9 mouse cellular contexts compared by ENCODE assay signal in the genomic region with DNA sequence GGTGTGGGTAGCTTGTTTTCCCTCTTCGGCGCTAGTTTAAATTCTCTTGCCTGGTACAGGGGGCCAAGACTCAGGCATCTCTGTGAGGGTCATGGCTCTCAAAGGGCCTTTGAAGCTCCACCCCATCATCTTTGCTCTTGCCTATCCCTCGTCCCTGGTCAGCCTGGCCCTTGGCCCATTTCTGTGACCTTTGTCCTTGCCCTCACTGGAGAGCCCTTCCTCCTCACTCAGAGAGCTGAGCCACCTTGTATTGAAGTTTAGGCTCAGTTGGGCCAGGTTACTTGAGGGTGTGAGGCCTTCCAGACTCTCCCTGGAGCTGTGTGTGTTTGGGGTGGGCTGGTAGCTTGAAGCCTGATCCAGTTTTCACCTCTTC. TPM values are rescaled to one million over a fixed set of nuclear protein-coding genes. Genes with fewer than 3 reads are reported as not detected.
DNase-seq lines count a peak whose midpoint lies in the region; ATAC-seq and TF ChIP-seq lines count a peak whose summit lies in the region.
"Had no signal": no experiment of that assay in that cellular context is flagged by ENCODE, and none has a peak within 500 bp of the region (broad histone marks: within the 10 kb centered on the region; RNA-seq: fewer than 3 reads in every experiment).

No protein-coding gene starts in this region.

- WGBS in forebrain, embryonic 13.5 days: 58% methylated on average over 3 of the region's 3 CpGs
- 72% methylated on average over 3 of the region's 3 CpGs for WGBS in forebrain, embryonic 14.5 days
- WGBS in spleen, adult 2 months: 32% methylated on average over 3 of the region's 3 CpGs
- 50% methylated on average over 3 of the region's 3 CpGs for WGBS in stomach, postnatal 0 days
- WGBS in midbrain, embryonic 13.5 days: 39% methylated on average over 3 of the region's 3 CpGs

- no peak overlapping the region for H3K4me3 ChIP-seq in forebrain, embryonic 13.5 days
- no peak overlapping the region for H3K4me3 ChIP-seq in forebrain, embryonic 14.5 days (ENCODE audit: low read depth, low read length)
- H3K4me3 ChIP-seq in spleen, adult 2 months (ENCODE audit: extremely low read depth, insufficient read depth, insufficient read length): peak overlapping the region; percentile 11; the same call in 1 of the 2 replicates
- no peak overlapping the region for H3K4me3 ChIP-seq in stomach, postnatal 0 days (ENCODE audit: low read depth, low read length)
- no peak overlapping the region for H3K4me3 ChIP-seq in midbrain, embryonic 13.5 days (replicated peaks)

- TF ChIP-seq POLR2A in spleen, adult 2 months (IDR thresholded peaks at IDR 0.05; ENCODE audit: low read depth, low read length): no peak

- H3K27me3 ChIP-seq in forebrain, embryonic 13.5 days: no peaks in the 10 kb centered on the region
- H3K27me3 ChIP-seq in forebrain, embryonic 14.5 days (replicated peaks; ENCODE audit: control insufficient read depth, insufficient read depth, low read length): no peaks in the 10 kb centered on the region
- no peaks in the 10 kb centered on the region for H3K27me3 ChIP-seq in spleen, adult 2 months (ENCODE audit: control insufficient read depth, insufficient read depth, low read length)
- H3K27me3 ChIP-seq in stomach, postnatal 0 days (ENCODE audit: control insufficient read depth, insufficient read depth, low read length): no peaks in the 10 kb centered on the region
- H3K27me3 ChIP-seq in midbrain, embryonic 13.5 days: no peaks in the 10 kb centered on the region

- H3K9me3 ChIP-seq in forebrain, embryonic 13.5 days (replicated peaks): no peaks in the 10 kb centered on the region
- H3K9me3 ChIP-seq in forebrain, embryonic 14.5 days (replicated peaks; ENCODE audit: control insufficient read depth, low read length): no peaks in the 10 kb centered on the region
- H3K9me3 ChIP-seq in stomach, postnatal 0 days (ENCODE audit: control insufficient read depth, low read length): no peaks in the 10 kb centered on the region
- H3K9me3 ChIP-seq in midbrain, embryonic 13.5 days: no peaks in the 10 kb centered on the region

- H3K9ac ChIP-seq in forebrain, embryonic 13.5 days: no peak overlapping the region
- no peak overlapping the region for H3K9ac ChIP-seq in forebrain, embryonic 14.5 days (ENCODE audit: low read length)
- H3K9ac ChIP-seq in stomach, postnatal 0 days (ENCODE audit: low read length): peak overlapping the region; percentile 43
- H3K9ac ChIP-seq in midbrain, embryonic 13.5 days (replicated peaks): no peak overlapping the region

- H3K27ac ChIP-seq in forebrain, embryonic 13.5 days: peak overlapping the region; percentile 48; the same call in 1 of the 2 replicates
- no peak overlapping the region for H3K27ac ChIP-seq in forebrain, embryonic 14.5 days (ENCODE audit: low read depth, low read length)
- peak overlapping the region; percentile 85 for H3K27ac ChIP-seq in spleen, adult 2 months (ENCODE audit: insufficient read depth, low read length)
- H3K27ac ChIP-seq in stomach, postnatal 0 days (replicated peaks): peak overlapping the region; percentile 98
- H3K27ac ChIP-seq in midbrain, embryonic 13.5 days: no peak overlapping the region

- TF ChIP-seq EP300 in stomach, postnatal 0 days (optimal IDR thresholded peaks at IDR 0.05): no peak

- no peak overlapping the region for H3K4me2 ChIP-seq in forebrain, embryonic 13.5 days
- H3K4me2 ChIP-seq in forebrain, embryonic 14.5 days (ENCODE audit: low read length): no peak overlapping the region
- peak overlapping the region; percentile 25; the same call in 1 of the 2 replicates for H3K4me2 ChIP-seq in stomach, postnatal 0 days (replicated peaks; ENCODE audit: low read depth)
- no peak overlapping the region for H3K4me2 ChIP-seq in midbrain, embryonic 13.5 days (replicated peaks)

- no peaks in the 10 kb centered on the region for H3K36me3 ChIP-seq in forebrain, embryonic 13.5 days (ENCODE audit: poor library complexity, severe bottlenecking)
- H3K36me3 ChIP-seq in forebrain, embryonic 14.5 days (ENCODE audit: control insufficient read depth, insufficient read depth, low read length): no peaks in the 10 kb centered on the region
- H3K36me3 ChIP-seq in spleen, adult 2 months (ENCODE audit: control insufficient read depth, insufficient read depth, low read length): peaks cover 4% of the 10 kb centered on the region
- no peaks in the 10 kb centered on the region for H3K36me3 ChIP-seq in stomach, postnatal 0 days (ENCODE audit: control insufficient read depth, insufficient read depth, low read length)
- no peaks in the 10 kb centered on the region for H3K36me3 ChIP-seq in midbrain, embryonic 13.5 days

- ATAC-seq in forebrain, embryonic 13.5 days: no peak
- ATAC-seq in forebrain, embryonic 14.5 days: no peak
- no peak for ATAC-seq in stomach, postnatal 0 days (ENCODE audit: low FRiP score, low TSS enrichment)
- no peak for ATAC-seq in midbrain, embryonic 13.5 days

- no peak for DNase-seq in forebrain, embryonic 14.5 days (ENCODE audit: low spot score)
- DNase-seq in spleen, adult 2 months (ENCODE audit: low read depth in 1 of 2, low spot score in 2 of 2): no peak
- DNase-seq in spleen, adult 18-20 months: no peak
- DNase-seq in kidney, postnatal 25 days: peak; percentile 93 to 96
- peak; percentile 58 for DNase-seq in stomach, postnatal 0 days (ENCODE audit: low spot score)
- DNase-seq in embryo, embryonic 11 days: no peak

- peaks cover 63% of the 10 kb centered on the region for H3K4me1 ChIP-seq in forebrain, embryonic 13.5 days
- peaks cover 41% of the 10 kb centered on the region for H3K4me1 ChIP-seq in forebrain, embryonic 14.5 days (ENCODE audit: control insufficient read depth, insufficient read depth, low read length)
- peaks cover 79% of the 10 kb centered on the region for H3K4me1 ChIP-seq in spleen, adult 2 months (ENCODE audit: control insufficient read depth, insufficient read depth, insufficient read length)
- peaks cover 48% of the 10 kb centered on the region for H3K4me1 ChIP-seq in stomach, postnatal 0 days (replicated peaks; ENCODE audit: control insufficient read depth, insufficient read depth)
- H3K4me1 ChIP-seq in midbrain, embryonic 13.5 days (replicated peaks): peaks cover 63% of the 10 kb centered on the region

- TF ChIP-seq CTCF in spleen, adult 2 months (IDR thresholded peaks at IDR 0.05; ENCODE audit: extremely low read depth, insufficient read depth, insufficient read length, insufficient replicate concordance): no peak
- TF ChIP-seq CTCF in stomach, postnatal 0 days (IDR thresholded peaks at IDR 0.05; ENCODE audit: low read depth): no peak

RNA-seq across cellular contexts. Expression of gene Rara, which starts 18.0 kb away (rescaled TPM):
- polyA plus RNA-seq in forebrain, embryonic 13.5 days (2015; fragmentation: Nextera tagmentation; extraction: Ambion mirVana): 8.7 and 10.2 TPM in 2 replicates
- 8.2 and 9.8 TPM in 2 replicates for polyA plus RNA-seq in forebrain, embryonic 14.5 days (2014; fragmentation: Nextera tagmentation; extraction: Ambion mirVana)
- polyA plus RNA-seq in spleen, adult 2 months (2012; rRNA removed): 37.0 and 48.8 TPM in 2 replicates
- 20.1 and 25.9 TPM in 2 replicates for polyA plus RNA-seq in stomach, postnatal 0 days (2015; fragmentation: Nextera tagmentation; extraction: Ambion mirVana)
- polyA plus RNA-seq in midbrain, embryonic 13.5 days (2015; fragmentation: Nextera tagmentation; extraction: Ambion mirVana): 7.5 and 9.1 TPM in 2 replicates

RNA-seq across cellular contexts. Expression of gene Gjd3, which starts 37.2 kb away (rescaled TPM):
- polyA plus RNA-seq in forebrain, embryonic 13.5 days (2015; fragmentation: Nextera tagmentation; extraction: Ambion mirVana): 0.21 TPM in 1 of 2 replicates, not detected in the other
- polyA plus RNA-seq in forebrain, embryonic 14.5 days (2014; fragmentation: Nextera tagmentation; extraction: Ambion mirVana): 0.27 and 0.28 TPM in 2 replicates
- 0.56 and 0.67 TPM in 2 replicates for polyA plus RNA-seq in spleen, adult 2 months (2012; rRNA removed)
- polyA plus RNA-seq in stomach, postnatal 0 days (2015; fragmentation: Nextera tagmentation; extraction: Ambion mirVana): 1.9 and 2.1 TPM in 2 replicates
- 0.58 and 0.99 TPM in 2 replicates for polyA plus RNA-seq in midbrain, embryonic 13.5 days (2015; fragmentation: Nextera tagmentation; extraction: Ambion mirVana)
- polyA plus RNA-seq: C2C12 had no signal

RNA-seq across cellular contexts. Expression of gene Cdc6, which starts 38.0 kb away (rescaled TPM):
- polyA plus RNA-seq in forebrain, embryonic 13.5 days (2015; fragmentation: Nextera tagmentation; extraction: Ambion mirVana): 23.0 and 26.9 TPM in 2 replicates
- 14.1 and 16.4 TPM in 2 replicates for polyA plus RNA-seq in forebrain, embryonic 14.5 days (2014; fragmentation: Nextera tagmentation; extraction: Ambion mirVana)
- 1.6 and 2.0 TPM in 2 replicates for polyA plus RNA-seq in spleen, adult 2 months (2012; rRNA removed)
- polyA plus RNA-seq in stomach, postnatal 0 days (2015; fragmentation: Nextera tagmentation; extraction: Ambion mirVana): 6.6 and 7.0 TPM in 2 replicates
- 10.6 and 11.3 TPM in 2 replicates for polyA plus RNA-seq in midbrain, embryonic 13.5 days (2015; fragmentation: Nextera tagmentation; extraction: Ambion mirVana)

Comparison
In these comparisons a context has a peak if more than half of its experiments do, and no peak if none do; other contexts are left out.
1. H3K27ac ChIP-seq: peak in forebrain, embryonic 13.5 days (single experiment), spleen, adult 2 months (single experiment) and stomach, postnatal 0 days (single experiment); none in forebrain, embryonic 14.5 days (single experiment) and midbrain, embryonic 13.5 days (single experiment).
2. DNase-seq: peak in kidney, postnatal 25 days (2 of 2) and stomach, postnatal 0 days (single experiment); none in forebrain, embryonic 14.5 days (single experiment), spleen, adult 2 months (0 of 2), spleen, adult 18-20 months (0 of 2) and embryo, embryonic 11 days (single experiment).